Mouse (Mus musculus) spleen, embryonic (tissue): ENCODE measurements around the gene Tango6.

Source experiments
- CTCF ChIA-PET: fragments of 350-600 bp; sonication (Branson Sonifier 250); formaldehyde crosslinking; loops from one replicate; lab custom pipeline; 2022; lab: Charles Lee

The Tango6 gene

GRCm38 (mm10) chr8:106871328-106871926 is 188.6 kb downstream of the Tango6 start:
- CTCF ChIA-PET, result no interaction called here

GRCm38 (mm10) chr8:106871931-106872371 is 189.1 kb downstream of the Tango6 start:
- CTCF ChIA-PET, result no interaction called here

DNA sequence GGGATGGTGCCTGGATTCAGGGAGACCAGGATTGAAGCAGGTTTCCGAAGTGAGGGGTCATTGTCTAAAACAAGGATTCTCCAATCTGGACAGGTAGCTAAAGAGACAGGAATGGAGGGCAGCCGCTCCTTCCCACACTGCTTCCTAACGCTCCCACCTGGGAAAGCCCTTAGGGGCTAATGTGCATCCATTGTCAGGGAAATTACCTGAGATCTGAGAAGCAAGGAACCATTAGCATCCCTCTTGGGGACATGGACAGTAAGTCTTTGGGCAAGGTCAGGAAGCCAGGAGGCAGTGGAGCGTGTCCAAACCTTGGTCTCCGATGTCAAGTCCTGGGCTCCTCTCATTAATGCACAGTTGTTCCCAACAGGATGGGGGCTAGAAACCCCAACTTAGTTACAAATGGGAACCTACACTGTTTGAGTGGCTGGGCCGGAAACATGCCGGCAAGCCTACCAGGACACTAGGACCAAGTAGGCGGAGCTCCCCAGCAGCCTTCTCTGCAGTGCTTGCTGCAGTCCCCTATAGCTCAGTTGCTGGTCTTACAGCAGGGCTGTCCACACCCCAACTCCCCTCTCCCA is 189.7 kb downstream of the Tango6 start:
- CTCF ChIA-PET, result no interaction called here

- CTCF ChIA-PET, result interaction anchor here (0.6 kb wide), 1 partner anchor 143 kb away, joined by 20 read pairs; no protein-coding TSS in a partner anchor
These were observed 197.3 kb downstream of the Tango6 start for GRCm38 (mm10) chr8:106880121-106880707.

DNA sequence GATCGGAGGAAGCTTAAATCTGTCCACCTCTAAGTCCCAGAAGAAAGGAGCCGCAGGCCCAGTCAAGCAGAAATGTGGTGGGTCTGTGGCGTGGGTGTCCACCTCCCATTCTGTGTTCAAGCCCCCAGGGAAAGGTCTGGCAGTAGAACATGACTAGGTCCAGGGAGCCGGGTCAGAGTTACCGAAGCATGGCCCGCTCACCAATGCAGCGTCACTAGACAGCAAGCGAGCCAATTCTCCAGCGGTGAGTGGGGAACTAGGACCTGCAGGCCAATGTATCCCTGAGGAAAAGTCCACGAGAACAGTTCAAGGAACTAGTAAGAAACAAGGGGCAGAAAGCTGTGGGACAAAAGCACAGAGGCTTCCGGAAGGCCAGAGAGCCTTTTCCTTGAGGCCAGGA is 201.2 kb downstream of the Tango6 start:
- CTCF ChIA-PET, result interaction anchor here (0.6 kb wide), 1 partner anchor 126 kb away, joined by 11 read pairs; no protein-coding TSS in a partner anchor

DNA sequence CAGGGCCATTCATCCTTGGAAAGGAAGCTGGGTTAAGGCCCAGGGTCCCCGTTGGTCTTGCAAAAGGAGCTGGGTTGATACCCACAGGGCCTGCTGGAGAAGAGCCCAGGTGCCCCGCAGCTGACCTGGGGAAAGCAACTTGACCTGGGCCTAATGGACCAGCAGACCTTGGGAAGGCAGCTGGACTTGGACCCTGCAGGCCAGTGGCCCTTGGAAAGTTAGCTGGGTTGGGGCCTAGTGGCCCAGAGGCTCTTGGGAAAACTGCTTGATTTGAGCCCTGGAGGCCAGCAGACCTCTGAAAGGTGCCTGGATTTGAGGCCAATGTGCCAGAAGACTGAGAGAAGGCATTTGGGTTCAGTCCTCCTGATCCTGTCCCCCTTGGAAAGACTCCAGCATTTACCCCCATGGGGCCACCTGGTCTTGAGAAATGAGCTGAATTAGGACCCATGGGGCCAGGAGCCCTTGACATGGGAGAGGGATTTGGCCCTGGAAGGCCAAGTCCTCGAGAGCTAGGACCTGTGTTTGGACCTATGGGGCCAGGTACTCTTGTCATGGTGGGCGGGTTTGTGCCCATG is 202.0 kb downstream of the Tango6 start:
- CTCF ChIA-PET, result interaction anchor here (1.1 kb wide), 1 partner anchor 11 kb away, joined by 3 read pairs; no protein-coding TSS in a partner anchor

DNA sequence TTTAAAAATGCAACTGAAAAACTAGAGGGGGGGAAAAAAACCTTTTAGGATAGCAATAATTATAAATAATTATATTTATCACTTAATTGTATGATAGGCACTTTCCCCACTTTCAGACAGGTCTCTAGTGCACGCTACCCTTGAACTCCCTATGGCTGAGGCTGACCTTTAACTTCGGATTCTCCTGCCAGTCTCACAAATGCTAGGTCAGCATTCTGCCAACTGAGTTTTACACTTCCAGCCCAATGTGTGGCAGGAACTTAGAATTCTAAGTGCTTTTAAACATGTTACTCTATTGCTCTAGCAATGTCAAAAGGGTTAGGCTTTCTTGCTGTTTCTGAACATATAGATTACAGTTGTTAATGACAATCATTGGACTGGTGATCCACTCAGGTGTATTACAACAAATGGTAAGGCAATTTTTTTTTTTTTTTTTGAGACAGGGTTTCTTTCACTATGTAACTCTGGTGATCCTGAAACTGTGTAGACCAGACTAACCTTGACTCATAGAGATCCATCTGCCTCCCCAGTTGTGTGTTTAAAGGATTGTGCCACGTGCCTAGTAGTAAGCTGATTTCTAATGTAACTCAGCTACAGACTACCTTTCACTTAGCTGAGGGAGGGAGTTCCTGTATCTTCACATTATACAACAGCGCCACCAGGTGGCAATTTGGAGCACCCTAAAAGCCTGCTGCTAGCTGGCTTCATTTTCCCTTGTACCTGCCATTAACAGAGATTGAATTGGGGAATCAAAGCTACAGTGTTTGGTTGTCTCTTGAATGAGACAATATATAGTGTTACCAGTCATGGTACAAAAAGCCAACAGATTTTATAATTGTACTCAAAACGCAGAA is 204.7 kb downstream of the Tango6 start:
- CTCF ChIA-PET, result no interaction called here

- CTCF ChIA-PET, result interaction anchor here (0.6 kb wide), 1 partner anchor 357 kb away, joined by 5 read pairs; no protein-coding TSS in a partner anchor
These were observed 205.9 kb downstream of the Tango6 start for GRCm38 (mm10) chr8:106888803-106889202.

DNA sequence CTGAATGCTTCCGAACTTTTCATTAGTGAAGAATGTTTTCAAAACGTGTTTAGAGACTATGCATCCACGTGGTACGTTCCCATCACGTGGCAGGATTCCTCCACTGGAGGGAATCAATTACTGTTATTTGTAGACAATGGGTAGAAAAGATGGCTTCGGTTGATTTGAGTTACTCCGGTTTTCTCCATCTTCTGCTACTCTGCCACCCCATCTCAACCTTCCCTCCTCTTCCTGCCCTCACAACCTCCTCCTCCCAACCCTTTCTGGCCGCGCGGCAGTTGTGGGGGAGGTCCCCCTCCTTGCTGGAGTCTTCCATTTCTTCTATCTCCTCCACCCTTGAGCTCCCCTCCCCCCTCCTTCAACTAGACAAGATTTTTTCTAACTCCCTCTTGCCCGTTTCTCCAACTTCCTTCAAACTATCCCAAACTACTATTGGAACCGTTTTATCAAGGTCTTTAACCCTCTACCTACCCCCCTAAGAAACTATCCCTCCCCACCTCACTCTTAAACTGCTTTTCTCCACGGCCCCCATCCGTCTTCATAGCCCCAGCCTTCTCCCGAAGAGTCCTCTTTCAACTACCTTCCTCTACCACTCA is 209.4 kb downstream of the Tango6 start:
- CTCF ChIA-PET, result interaction anchor here (0.6 kb wide), 1 partner anchor 10 kb away, joined by 3 read pairs; no protein-coding TSS in a partner anchor

GRCm38 (mm10) chr8:106892806-106893451 is 210.1 kb downstream of the Tango6 start:
- CTCF ChIA-PET, result interaction anchor here (0.6 kb wide), 1 partner anchor 157 kb away, joined by 6 read pairs; no protein-coding TSS in a partner anchor

DNA sequence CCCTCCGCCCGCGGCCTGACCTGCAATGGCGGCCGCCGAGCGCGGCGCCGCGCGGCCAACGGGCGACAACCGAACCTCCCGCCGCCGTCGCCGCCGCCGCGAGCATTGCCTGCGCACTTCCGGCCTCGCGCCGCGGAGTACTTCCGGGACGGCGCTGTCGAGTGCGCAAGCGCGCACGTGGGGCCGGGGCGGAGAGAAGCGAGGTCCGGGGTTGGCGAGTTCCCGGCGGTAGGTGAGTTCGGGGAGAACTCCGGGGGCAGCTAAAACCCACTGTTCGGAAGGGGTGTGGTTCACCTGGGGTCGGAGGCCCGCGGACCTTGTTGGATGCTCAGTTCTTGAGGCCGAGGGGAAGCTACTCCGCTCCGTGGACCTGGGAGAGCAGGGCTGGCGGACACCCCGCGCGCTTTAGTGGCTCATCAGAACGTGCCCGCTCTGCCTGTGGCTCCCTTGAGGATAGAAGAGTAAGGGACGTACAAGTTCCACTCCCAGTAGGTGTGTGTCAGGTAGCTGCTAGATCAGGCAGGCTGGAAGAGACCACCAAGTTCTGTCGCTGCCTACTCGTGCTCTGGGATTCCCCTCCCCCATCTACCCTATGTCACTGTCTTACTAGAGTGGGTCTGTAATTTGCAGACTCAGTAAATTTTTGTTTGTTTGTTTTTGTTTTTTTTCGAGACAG is 210.8 kb downstream of the Tango6 start, which contains the start of gene Utp4:
Gene Utp4 (plus strand): TSS at position 156 of the 676 bp plus-strand sequence.
- CTCF ChIA-PET, result no interaction called here

GRCm38 (mm10) chr8:106899473-106899872 is 216.6 kb downstream of the Tango6 start:
- CTCF ChIA-PET, result interaction anchor here (0.5 kb wide), 1 partner anchor 1781 kb away, joined by 3 read pairs; no protein-coding TSS in a partner anchor
